Mouse (Mus musculus): ENCODE measurements around the gene Slc38a2. TPM values are rescaled to one million over a fixed set of nuclear protein-coding genes. Genes with fewer than 3 reads are reported as not detected.
A peak's percentile ranks its signal among the peaks of the same experiment; 100 is the strongest.

Slc38a2 gene
- polyA plus RNA-seq, 1 experiment from 2014 or later, result 57.6 TPM

- no peak overlapping the region for H3K4me2 ChIP-seq
- no peaks in the 10 kb centered on the region for H3K27me3 ChIP-seq (replicated peaks)
- H3K9ac ChIP-seq, result no peak overlapping the region
- ATAC-seq, result no peak
- no peaks in the 10 kb centered on the region for H3K36me3 ChIP-seq
- H3K9me3 ChIP-seq (replicated peaks), result no peaks in the 10 kb centered on the region
- peaks cover 7% of the 10 kb centered on the region for H3K4me1 ChIP-seq
- no peak overlapping the region for H3K4me3 ChIP-seq
- no peak overlapping the region for H3K27ac ChIP-seq
- WGBS (ENCODE audit: insufficient replicate concordance), result 67% methylated on average over 4 of the region's 4 CpGs
Observed at GRCm38 (mm10) chr15:96716371-96716770, 16.8 kb upstream of the Slc38a2 start.

- no peaks in the 10 kb centered on the region for H3K9me3 ChIP-seq (replicated peaks)
- 75% methylated on average over 7 of the region's 7 CpGs for WGBS (ENCODE audit: insufficient replicate concordance)
- no peak for ATAC-seq
- no peak overlapping the region for H3K9ac ChIP-seq
- no peak overlapping the region for H3K27ac ChIP-seq
- no peaks in the 10 kb centered on the region for H3K36me3 ChIP-seq
- H3K4me2 ChIP-seq, result no peak overlapping the region
- H3K4me3 ChIP-seq, result no peak overlapping the region
- H3K4me1 ChIP-seq, result peaks cover 12% of the 10 kb centered on the region
- H3K27me3 ChIP-seq (replicated peaks), result no peaks in the 10 kb centered on the region
Observed at GRCm38 (mm10) chr15:96715692-96716080, 16.2 kb upstream of the Slc38a2 start.

GRCm38 (mm10) chr15:96715079-96715691 is 15.7 kb upstream of the Slc38a2 start:
- H3K27ac ChIP-seq, result no peak overlapping the region
- H3K4me1 ChIP-seq, result peaks cover 16% of the 10 kb centered on the region
- no peak overlapping the region for H3K4me2 ChIP-seq
- no peak for ATAC-seq
- no peak overlapping the region for H3K4me3 ChIP-seq
- no peaks in the 10 kb centered on the region for H3K36me3 ChIP-seq
- H3K9ac ChIP-seq, result no peak overlapping the region
- no peaks in the 10 kb centered on the region for H3K9me3 ChIP-seq (replicated peaks)
- no peaks in the 10 kb centered on the region for H3K27me3 ChIP-seq (replicated peaks)
- WGBS (ENCODE audit: insufficient replicate concordance), result 69% methylated on average over 9 of the region's 9 CpGs

GRCm38 (mm10) chr15:96714676-96715016 is 15.1 kb upstream of the Slc38a2 start:
- H3K36me3 ChIP-seq, result no peaks in the 10 kb centered on the region
- no peaks in the 10 kb centered on the region for H3K9me3 ChIP-seq (replicated peaks)
- no peak overlapping the region for H3K4me3 ChIP-seq
- WGBS (ENCODE audit: insufficient replicate concordance), result 51% methylated on average over 3 of the region's 3 CpGs
- no peak overlapping the region for H3K27ac ChIP-seq
- ATAC-seq, result no peak
- no peak overlapping the region for H3K9ac ChIP-seq
- no peaks in the 10 kb centered on the region for H3K27me3 ChIP-seq (replicated peaks)
- H3K4me1 ChIP-seq, result peaks cover 16% of the 10 kb centered on the region
- no peak overlapping the region for H3K4me2 ChIP-seq

- Histone ChIP-seq H3K4me1 (peaks cover 20% of the 10 kb centered on the region), H3K27ac (no peak overlapping the region), H3K4me2 (no peak overlapping the region), H3K9ac (no peak overlapping the region), H3K4me3 (no peak overlapping the region), H3K9me3 (replicated peaks) (no peaks in the 10 kb centered on the region), H3K36me3 (no peaks in the 10 kb centered on the region), H3K27me3 (replicated peaks) (no peaks in the 10 kb centered on the region)
- no peak for ATAC-seq
- 77% methylated on average over 6 of the region's 7 CpGs for WGBS (ENCODE audit: insufficient replicate concordance)
Observed at GRCm38 (mm10) chr15:96713758-96714675, 14.5 kb upstream of the Slc38a2 start.

- H3K9ac ChIP-seq, result no peak overlapping the region
- peaks cover 28% of the 10 kb centered on the region for H3K4me1 ChIP-seq
- H3K27me3 ChIP-seq (replicated peaks), result no peaks in the 10 kb centered on the region
- no peaks in the 10 kb centered on the region for H3K9me3 ChIP-seq (replicated peaks)
- no peaks in the 10 kb centered on the region for H3K36me3 ChIP-seq
- no peak overlapping the region for H3K4me3 ChIP-seq
- no peak overlapping the region for H3K4me2 ChIP-seq
- ATAC-seq, result no peak
- 90% methylated on average over 5 of the region's 5 CpGs for WGBS (ENCODE audit: insufficient replicate concordance)
- no peak overlapping the region for H3K27ac ChIP-seq
Observed at GRCm38 (mm10) chr15:96712338-96712737, 12.8 kb upstream of the Slc38a2 start.

- no peak overlapping the region for H3K4me2 ChIP-seq
- WGBS (ENCODE audit: insufficient replicate concordance), result 73% methylated on average over 11 of the region's 11 CpGs
- no peak overlapping the region for H3K27ac ChIP-seq
- H3K9me3 ChIP-seq (replicated peaks), result no peaks in the 10 kb centered on the region
- H3K4me1 ChIP-seq, result peaks cover 28% of the 10 kb centered on the region
- H3K4me3 ChIP-seq, result no peak overlapping the region
- no peaks in the 10 kb centered on the region for H3K36me3 ChIP-seq
- no peaks in the 10 kb centered on the region for H3K27me3 ChIP-seq (replicated peaks)
- no peak for ATAC-seq
- H3K9ac ChIP-seq, result no peak overlapping the region
Observed at GRCm38 (mm10) chr15:96711664-96712063, 12.1 kb upstream of the Slc38a2 start.

- no peaks in the 10 kb centered on the region for H3K27me3 ChIP-seq (replicated peaks)
- H3K4me2 ChIP-seq, result peak overlapping the region; percentile 98
- H3K27ac ChIP-seq, result peak overlapping the region; percentile 95
- no peaks in the 10 kb centered on the region for H3K9me3 ChIP-seq (replicated peaks)
- no peaks in the 10 kb centered on the region for H3K36me3 ChIP-seq
- peaks cover 28% of the 10 kb centered on the region for H3K4me1 ChIP-seq
- no peak for ATAC-seq
- H3K4me3 ChIP-seq, result peak overlapping the region; percentile 74
- H3K9ac ChIP-seq, result peak overlapping the region; percentile 90
- 27% methylated on average over 15 of the region's 15 CpGs for WGBS (ENCODE audit: insufficient replicate concordance)
Observed at GRCm38 (mm10) chr15:96710352-96711114, 11.0 kb upstream of the Slc38a2 start.

GRCm38 (mm10) chr15:96709491-96710351 is 10.2 kb upstream of the Slc38a2 start:
- H3K9ac ChIP-seq, result peak overlapping the region; percentile 90

GRCm38 (mm10) chr15:96708976-96709490 is 9.5 kb upstream of the Slc38a2 start:
- peak overlapping the region; percentile 89 for H3K27ac ChIP-seq
- peak overlapping the region; percentile 90 for H3K9ac ChIP-seq
- WGBS (ENCODE audit: insufficient replicate concordance), result 25% methylated on average over 14 of the region's 14 CpGs
- no peaks in the 10 kb centered on the region for H3K36me3 ChIP-seq
- peak; percentile 80 for ATAC-seq
- peak overlapping the region; percentile 74 for H3K4me3 ChIP-seq
- H3K4me1 ChIP-seq, result peaks cover 21% of the 10 kb centered on the region
- H3K9me3 ChIP-seq (replicated peaks), result no peaks in the 10 kb centered on the region
- H3K4me2 ChIP-seq, result peak overlapping the region; percentile 98
- no peaks in the 10 kb centered on the region; the same call in 1 of the 2 replicates for H3K27me3 ChIP-seq (replicated peaks)

More at GRCm38 (mm10) chr15:96709491-96710351, 10.2 kb upstream of the Slc38a2 start:
- ATAC-seq, result peak; percentile 95
- no peaks in the 10 kb centered on the region; the same call in 1 of the 2 replicates for H3K27me3 ChIP-seq (replicated peaks)
- H3K4me2 ChIP-seq, result peak overlapping the region; percentile 98
- H3K27ac ChIP-seq, result peak overlapping the region; percentile 95
- no peaks in the 10 kb centered on the region for H3K9me3 ChIP-seq (replicated peaks)
- H3K4me3 ChIP-seq, result peak overlapping the region; percentile 74
- no peaks in the 10 kb centered on the region for H3K36me3 ChIP-seq
- WGBS (ENCODE audit: insufficient replicate concordance), result 1% methylated on average over 80 of the region's 80 CpGs
- peaks cover 26% of the 10 kb centered on the region for H3K4me1 ChIP-seq

GRCm38 (mm10) chr15:96708428-96708827 is 8.9 kb upstream of the Slc38a2 start:
- Histone ChIP-seq H3K9me3 (replicated peaks) (no peaks in the 10 kb centered on the region), H3K27me3 (replicated peaks) (no peaks in the 10 kb centered on the region; the same call in 1 of the 2 replicates), H3K36me3 (no peaks in the 10 kb centered on the region), H3K9ac (peak overlapping the region; percentile 90; the same call in 1 of the 2 replicates), H3K4me2 (peak overlapping the region; percentile 98), H3K27ac (no peak overlapping the region), H3K4me3 (no peak overlapping the region), H3K4me1 (peaks cover 21% of the 10 kb centered on the region)
- ATAC-seq, result no peak
- WGBS (ENCODE audit: insufficient replicate concordance), result 72% methylated on average over 8 of the region's 8 CpGs

All from liver, embryonic 12.5 days (tissue).